Mouse (Mus musculus) lung, adult 2 months (tissue): ENCODE data around the gene Lsp1. TPM values are rescaled to one million over a fixed set of nuclear protein-coding genes. Genes with fewer than 3 reads are reported as not detected.

Source experiments
- DNase-seq: peaks from one replicate; pipeline ENCODE4 v3.0.0; 2022
- H3K4me1 ChIP-seq: fragments of 200-500 bp; 2 replicates; pipeline ENCODE4 v1.6.1; 2011; ENCODE audit warnings: low read length; ENCODE audit not compliant: control insufficient read depth, insufficient read depth
- H3K4me3 ChIP-seq: fragments of 200-500 bp; replicated peaks from 2 replicates; pipeline ENCODE3; 2011; ENCODE audit warnings: low read depth, mild to moderate bottlenecking, control low read depth, low read length; ENCODE audit errors: extremely low read depth
- CTCF ChIP-seq: fragments of 200-500 bp; IDR thresholded peaks from 2 replicates; pipeline ENCODE4 v1.5.1; 2011; ENCODE audit warnings: mild to moderate bottlenecking, low read length, control low read depth; ENCODE audit not compliant: insufficient read depth
- POLR2A ChIP-seq: fragments of 200-500 bp; IDR thresholded peaks from 2 replicates; pipeline ENCODE4 v1.6.1; 2011; ENCODE audit warnings: low read depth, mild to moderate bottlenecking, control low read depth, low read length, borderline replicate concordance; ENCODE audit errors: extremely low read depth
- WGBS: fragments of 180-500 bp; shearing (Covaris S2); methylation state at CpG from one replicate; pipeline ENCODE4 v1.1.7; 2018; 5-methylcytosine and 5-hydroxymethylcytosine counted together
- polyA plus RNA-seq: library from polyadenylated mRNA; depleted of rRNA; stranded (reverse); fragments of >200 nt; gene quantifications from 2 replicates; pipeline ENCODE4 v1.2.3, GENCODE M21; 2012

Lsp1 gene
- polyA plus RNA-seq, 1 experiment, result 188 TPM

DNA sequence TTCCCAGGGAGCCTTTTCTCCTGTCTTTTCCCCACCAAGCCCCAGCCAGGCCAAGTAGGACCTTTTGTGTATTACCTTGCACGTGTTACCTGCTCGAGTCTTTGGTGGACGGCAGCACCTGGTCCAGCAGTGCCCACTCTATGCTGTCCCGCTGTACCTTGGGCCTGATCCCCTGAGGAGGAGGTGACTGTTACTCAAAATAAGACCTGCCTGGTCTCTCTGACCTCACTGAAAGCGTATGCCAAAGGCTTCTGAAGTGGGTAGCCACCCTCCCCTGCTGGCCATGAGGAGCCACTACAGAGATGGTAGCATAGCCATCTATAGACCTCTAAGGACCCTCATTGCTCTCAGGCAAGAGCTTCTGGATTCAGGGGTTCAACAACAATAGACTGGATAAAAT lies 36.2 kb downstream of the Lsp1 start:
- H3K4me3 ChIP-seq, result no peak overlapping the region
- 92% methylated on average over 5 of the region's 5 CpGs for WGBS
- no peaks in the 10 kb centered on the region for H3K4me1 ChIP-seq
- no peak for DNase-seq
- TF ChIP-seq CTCF (0 out of 2 replicates have a peak, but pooled peaks have one; percentile 26), POLR2A (no peak)

GRCm38 (mm10) chr7:142497775-142498174 lies 37.2 kb downstream of the Lsp1 start:
- WGBS, result 85% methylated on average over 2 of the region's 2 CpGs
- peak; percentile 29 for DNase-seq
- H3K4me3 ChIP-seq, result no peak overlapping the region
- TF ChIP-seq POLR2A, result no peak
- peak; percentile 73 for TF ChIP-seq CTCF
- no peaks in the 10 kb centered on the region for H3K4me1 ChIP-seq

DNA sequence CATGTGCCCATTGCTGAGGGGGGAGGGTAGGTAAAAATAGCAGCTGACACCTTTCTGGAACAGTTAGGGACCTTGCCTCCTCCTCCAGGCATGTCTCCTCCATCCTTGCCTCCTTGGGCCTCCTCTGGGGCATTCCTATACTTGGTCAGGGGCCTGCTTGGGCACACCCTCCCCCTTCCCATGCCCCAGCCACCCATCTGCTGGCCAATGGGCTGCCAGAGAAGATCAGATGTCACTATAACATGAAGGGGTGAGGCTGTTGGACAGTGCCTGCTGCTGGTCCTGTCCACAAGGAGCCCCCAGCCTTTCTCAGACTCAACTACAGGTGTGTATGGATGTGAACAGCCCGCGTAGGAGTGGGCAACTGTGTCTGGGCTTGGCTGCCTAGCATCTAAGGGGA lies 38.0 kb downstream of the Lsp1 start, which contains the start of gene Tnnt3:
TSS of gene Tnnt3 (plus strand) at position 262 of the 400 bp plus-strand sequence.
- TF ChIP-seq POLR2A (no peak), CTCF (no peak)
- WGBS, result 88% methylated on average over 2 of the region's 2 CpGs
- Histone ChIP-seq H3K4me1 (no peaks in the 10 kb centered on the region), H3K4me3 (no peak within 1 kb of the TSS)
- no peak for DNase-seq

- no peaks in the 10 kb centered on the region for H3K4me1 ChIP-seq
- TF ChIP-seq CTCF (no peak), POLR2A (no peak)
- WGBS, result 53% methylated on average over 5 of the region's 5 CpGs
- no peak overlapping the region for H3K4me3 ChIP-seq
- DNase-seq, result no peak
These were observed 38.6 kb downstream of the Lsp1 start for GRCm38 (mm10) chr7:142499010-142499721.

DNA sequence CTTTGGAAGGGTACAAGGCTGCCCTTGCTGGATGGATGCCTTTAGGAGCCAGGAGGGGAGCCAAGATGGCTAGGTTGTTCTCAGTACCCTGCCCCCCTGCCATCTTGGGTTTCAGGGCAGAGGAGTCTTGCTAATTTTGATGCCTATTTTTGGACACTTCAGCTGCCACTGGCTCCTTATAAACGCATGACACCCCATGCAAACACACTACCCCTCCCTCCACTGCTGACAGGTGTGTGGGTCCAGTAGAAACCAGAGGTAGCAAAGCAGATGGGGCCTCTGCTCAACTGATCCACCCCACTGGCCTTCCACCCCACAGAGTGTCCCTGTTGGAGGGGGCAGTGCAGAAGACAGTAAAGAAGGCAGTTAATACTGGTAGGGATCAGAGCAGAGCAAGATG lies 39.4 kb downstream of the Lsp1 start:
- Histone ChIP-seq H3K4me1 (no peaks in the 10 kb centered on the region), H3K4me3 (no peak overlapping the region)
- no peak for TF ChIP-seq POLR2A
- TF ChIP-seq CTCF, result no peak
- DNase-seq, result no peak
- WGBS, result 87% methylated on average over 1 of the region's 1 CpGs

- WGBS, result 78% methylated on average over 4 of the region's 4 CpGs
- DNase-seq, result no peak
- H3K4me1 ChIP-seq, result no peaks in the 10 kb centered on the region
- no peak for TF ChIP-seq POLR2A
- TF ChIP-seq CTCF, result no peak
- H3K4me3 ChIP-seq, result no peak overlapping the region
These were observed 42.6 kb downstream of the Lsp1 start for GRCm38 (mm10) chr7:142503206-142503605.

- TF ChIP-seq CTCF (no peak), POLR2A (no peak)
- no peak overlapping the region for H3K4me3 ChIP-seq
- 52% methylated on average over 2 of the region's 2 CpGs for WGBS
- DNase-seq, result no peak
- no peaks in the 10 kb centered on the region for H3K4me1 ChIP-seq
These were observed 45.3 kb downstream of the Lsp1 start for GRCm38 (mm10) chr7:142505942-142506341.

DNA sequence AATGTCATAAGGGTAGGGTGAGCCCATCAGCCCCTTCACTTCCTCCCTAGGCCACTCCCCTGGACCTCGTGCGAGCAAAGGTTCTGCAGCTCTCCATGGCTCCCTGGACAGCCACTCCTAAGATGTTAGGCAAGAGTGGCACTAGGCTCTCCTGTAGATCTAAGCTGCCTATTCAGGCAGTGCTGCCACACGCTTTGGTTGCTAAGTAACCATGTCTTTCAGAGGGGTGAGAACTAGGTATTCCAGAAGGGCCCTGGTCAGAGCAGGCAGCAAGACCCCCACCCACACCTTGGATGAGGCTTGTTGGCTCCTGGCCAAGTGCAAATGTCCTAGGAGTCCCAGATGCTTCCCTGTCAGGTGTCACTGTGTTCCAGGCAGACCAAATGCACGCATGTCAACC lies 45.9 kb downstream of the Lsp1 start:
- WGBS, result 52% methylated on average over 4 of the region's 4 CpGs
- TF ChIP-seq CTCF, result no peak
- TF ChIP-seq POLR2A, result no peak
- no peak overlapping the region for H3K4me3 ChIP-seq
- DNase-seq, result no peak
- no peaks in the 10 kb centered on the region for H3K4me1 ChIP-seq

- no peak for DNase-seq
- Histone ChIP-seq H3K4me1 (no peaks in the 10 kb centered on the region), H3K4me3 (no peak overlapping the region)
- 90% methylated on average over 9 of the region's 9 CpGs for WGBS
- TF ChIP-seq POLR2A, result no peak
- no peak for TF ChIP-seq CTCF
These were observed 46.8 kb downstream of the Lsp1 start for GRCm38 (mm10) chr7:142507453-142507852.

GRCm38 (mm10) chr7:142509518-142509917 lies 48.9 kb downstream of the Lsp1 start:
- no peak overlapping the region for H3K4me3 ChIP-seq
- DNase-seq, result no peak
- TF ChIP-seq CTCF, result no peak
- TF ChIP-seq POLR2A, result no peak
- H3K4me1 ChIP-seq, result no peaks in the 10 kb centered on the region
- 38% methylated on average over 14 of the region's 14 CpGs for WGBS
